Mouse (Mus musculus) bone marrow macrophage, adult 2 months (primary cell): ENCODE data around the gene Sec24c.

Experiments
- CTCF ChIP-seq: IDR thresholded peaks from 2 replicates; pipeline ENCODE4 v1.5.1; 2012; ENCODE audit warnings: low read depth, mild to moderate bottlenecking, low read length, moderate library complexity
- POLR2A ChIP-seq: IDR thresholded peaks from 2 replicates; pipeline ENCODE4 v1.6.1; 2012; ENCODE audit warnings: mild to moderate bottlenecking, low read depth, low read length, borderline replicate concordance

GRCm38 (mm10) chr14:20721371-20721770, 47.3 kb downstream of the Sec24c start:
- no peak for TF ChIP-seq POLR2A
- no peak for TF ChIP-seq CTCF
